Mouse (Mus musculus) midbrain, embryonic 15.5 days (tissue): ENCODE measurements around the gene Zfp386. TPM values are rescaled to one million over a fixed set of nuclear protein-coding genes. Genes with fewer than 3 reads are reported as not detected.

Source experiments
- ATAC-seq: fragments of 200-750 bp; cut with Nextera tagmentation; replicated peaks from 2 replicates; pipeline ENCODE4 v1.8.0; 2017; ENCODE audit warnings: moderate TSS enrichment
- H3K27ac ChIP-seq: fragments of 300-500 bp; sonication (generic); 2 replicates; pipeline ENCODE4 v1.5.1; 2015; ENCODE audit warnings: mild to moderate bottlenecking, inconsistent platforms
- H3K27me3 ChIP-seq: fragments of 300-500 bp; sonication (generic); replicated peaks from 2 replicates; pipeline ENCODE4 v1.6.1; 2015; ENCODE audit warnings: inconsistent platforms
- H3K36me3 ChIP-seq: fragments of 300-500 bp; sonication (generic); replicated peaks from 2 replicates; pipeline ENCODE4 v1.6.1; 2015; ENCODE audit warnings: inconsistent platforms
- H3K4me1 ChIP-seq: fragments of 300-500 bp; sonication (generic); 2 replicates; pipeline ENCODE4 v1.6.1; 2015; ENCODE audit warnings: inconsistent platforms
- H3K4me2 ChIP-seq: fragments of 300-500 bp; sonication (generic); 2 replicates; pipeline ENCODE4 v1.6.1; 2015; ENCODE audit warnings: inconsistent platforms, mild to moderate bottlenecking, moderate library complexity
- H3K4me3 ChIP-seq: fragments of 300-500 bp; sonication (generic); 2 replicates; pipeline ENCODE4 v1.5.1; 2015; ENCODE audit warnings: mild to moderate bottlenecking, inconsistent platforms
- H3K9ac ChIP-seq: fragments of 300-500 bp; sonication (generic); 2 replicates; pipeline ENCODE4 v1.6.1; 2015; ENCODE audit warnings: mild to moderate bottlenecking, inconsistent platforms
- H3K9me3 ChIP-seq: fragments of 300-500 bp; sonication (generic); 2 replicates; pipeline ENCODE4 v1.6.1; 2016; ENCODE audit warnings: inconsistent platforms
- WGBS: fragments of 180-500 bp; shearing (Covaris S2); methylation state at CpG from one replicate; pipeline ENCODE4 v1.1.7; 2015; ENCODE audit warnings: mixed read lengths; 5-methylcytosine and 5-hydroxymethylcytosine counted together
- polyA plus RNA-seq: library from polyadenylated mRNA; unstranded; fragments of >200 nt; fragmentation: Nextera tagmentation; extraction: Ambion mirVana; gene quantifications from 2 replicates; pipeline ENCODE4 v1.2.1, GENCODE M21; 2015

Gene Zfp386
- polyA plus RNA-seq, 1 experiment from 2014 or later, result 58.3 TPM

- H3K4me3 ChIP-seq, result no peak overlapping the region
- H3K9me3 ChIP-seq, result no peaks in the 10 kb centered on the region
- H3K9ac ChIP-seq, result no peak overlapping the region
- no peaks in the 10 kb centered on the region for H3K4me1 ChIP-seq
- no peak for ATAC-seq
- 72% methylated on average over 3 of the region's 3 CpGs for WGBS
- H3K4me2 ChIP-seq, result no peak overlapping the region
- no peaks in the 10 kb centered on the region for H3K27me3 ChIP-seq
- no peaks in the 10 kb centered on the region for H3K36me3 ChIP-seq
- H3K27ac ChIP-seq, result no peak overlapping the region
These were observed 48.9 kb downstream of the Zfp386 start for GRCm38 (mm10) chr12:116096361-116096904.

- Histone ChIP-seq H3K9me3 (no peaks in the 10 kb centered on the region), H3K27ac (no peak overlapping the region), H3K4me2 (no peak overlapping the region), H3K9ac (no peak overlapping the region), H3K36me3 (no peaks in the 10 kb centered on the region), H3K4me3 (no peak overlapping the region), H3K27me3 (no peaks in the 10 kb centered on the region), H3K4me1 (no peaks in the 10 kb centered on the region)
- no peak for ATAC-seq
- WGBS, result 92% methylated on average over 8 of the region's 8 CpGs
These were observed 49.6 kb downstream of the Zfp386 start for GRCm38 (mm10) chr12:116097166-116097565.

- Histone ChIP-seq H3K4me1 (no peaks in the 10 kb centered on the region), H3K4me3 (no peak overlapping the region), H3K27ac (no peak overlapping the region), H3K9me3 (no peaks in the 10 kb centered on the region), H3K4me2 (no peak overlapping the region), H3K9ac (no peak overlapping the region), H3K27me3 (no peaks in the 10 kb centered on the region), H3K36me3 (no peaks in the 10 kb centered on the region)
- ATAC-seq, result no peak
- 88% methylated on average over 2 of the region's 2 CpGs for WGBS
These were observed 54.4 kb downstream of the Zfp386 start for GRCm38 (mm10) chr12:116101945-116102344.

GRCm38 (mm10) chr12:116109451-116110353, 62.2 kb downstream of the Zfp386 start:
- ATAC-seq, result no peak
- Histone ChIP-seq H3K4me3 (no peak overlapping the region), H3K4me1 (no peaks in the 10 kb centered on the region), H3K27me3 (no peaks in the 10 kb centered on the region), H3K9me3 (peaks cover 3% of the 10 kb centered on the region; the same call in 1 of the 2 replicates), H3K4me2 (no peak overlapping the region), H3K9ac (no peak overlapping the region), H3K27ac (no peak overlapping the region), H3K36me3 (no peaks in the 10 kb centered on the region)
- 89% methylated on average over 9 of the region's 9 CpGs for WGBS

- Histone ChIP-seq H3K27me3 (no peaks in the 10 kb centered on the region), H3K4me1 (no peaks in the 10 kb centered on the region), H3K9me3 (peaks cover 3% of the 10 kb centered on the region; the same call in 1 of the 2 replicates), H3K36me3 (no peaks in the 10 kb centered on the region), H3K4me2 (no peak overlapping the region), H3K9ac (no peak overlapping the region), H3K4me3 (no peak overlapping the region), H3K27ac (no peak overlapping the region)
- WGBS, result 86% methylated on average over 7 of the region's 7 CpGs
- no peak for ATAC-seq
These were observed 63.6 kb downstream of the Zfp386 start for GRCm38 (mm10) chr12:116111007-116111694.

Other genes starting within 250 kb of the Zfp386 start
- 0.45 and 0.86 TPM in 2 replicates for gene Vipr2, start 30.0 kb downstream of the Zfp386 start, polyA plus RNA-seq
- gene Wdr60, start 215.3 kb downstream of the Zfp386 start, polyA plus RNA-seq, result 22.6 and 24.5 TPM in 2 replicates
- gene Gm11027, start 227.7 kb downstream of the Zfp386 start, polyA plus RNA-seq, result not detected in 2 replicates
- gene Esyt2, start 233.5 kb downstream of the Zfp386 start, polyA plus RNA-seq, result 11.4 and 12.1 TPM in 2 replicates